Mouse (Mus musculus) T-helper 2 cell (primary cell): ENCODE measurements around the gene A030003K21Rik.

Experiments
- in situ Hi-C: fragments of 300-600 bp; cut with MboI, MseI; formaldehyde crosslinking; loops from one replicate; pipeline ENCODE4 v1.15.1; 2025; ENCODE audit warnings: high pct_unique_total_duplicates

The A030003K21Rik gene

DNA sequence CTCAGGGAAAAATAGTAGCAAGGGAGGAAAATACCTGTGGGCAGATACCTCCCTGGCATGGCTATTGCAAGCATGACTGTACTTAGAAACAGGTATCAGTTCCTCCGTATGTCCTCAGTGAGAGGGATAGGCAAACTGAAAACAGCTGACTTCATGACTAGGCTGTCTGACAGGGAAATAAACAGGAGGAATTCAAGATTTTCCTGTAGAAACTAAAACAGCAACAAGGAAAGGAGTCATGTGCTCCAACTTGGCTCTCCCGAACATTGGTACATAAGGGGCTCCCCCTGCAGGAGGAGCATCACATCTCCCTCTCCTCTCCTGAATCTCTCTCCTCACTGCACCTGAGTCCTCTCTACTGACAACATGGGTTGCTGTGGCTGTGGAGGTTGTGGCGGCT, 30.2 kb downstream of the A030003K21Rik start, which contains the start of gene A030005L19Rik:
Gene A030005L19Rik, plus strand, starts transcription at position 301 of the 400 bp plus-strand sequence.
- in situ Hi-C loops = no loop called here

DNA sequence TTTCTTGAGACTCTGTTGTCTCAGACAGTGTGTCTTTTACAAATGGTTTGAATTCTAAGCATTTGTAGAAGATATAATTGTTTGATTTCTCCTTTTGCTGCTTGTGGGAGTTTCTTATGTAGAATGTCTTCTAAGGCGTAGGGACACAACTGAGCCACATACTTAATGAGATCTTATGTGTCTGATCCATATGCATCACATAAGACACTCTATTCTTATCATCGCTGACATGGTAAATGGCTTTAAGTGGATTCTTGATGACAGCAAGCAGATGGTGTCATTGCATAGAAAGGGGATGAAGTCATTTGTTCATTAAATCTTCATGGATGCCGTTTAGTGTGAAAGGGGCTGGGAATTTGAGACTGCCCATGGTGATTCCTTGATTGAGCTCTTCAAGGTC, 37.3 kb downstream of the A030003K21Rik start:
- in situ Hi-C loops = no loop called here

DNA sequence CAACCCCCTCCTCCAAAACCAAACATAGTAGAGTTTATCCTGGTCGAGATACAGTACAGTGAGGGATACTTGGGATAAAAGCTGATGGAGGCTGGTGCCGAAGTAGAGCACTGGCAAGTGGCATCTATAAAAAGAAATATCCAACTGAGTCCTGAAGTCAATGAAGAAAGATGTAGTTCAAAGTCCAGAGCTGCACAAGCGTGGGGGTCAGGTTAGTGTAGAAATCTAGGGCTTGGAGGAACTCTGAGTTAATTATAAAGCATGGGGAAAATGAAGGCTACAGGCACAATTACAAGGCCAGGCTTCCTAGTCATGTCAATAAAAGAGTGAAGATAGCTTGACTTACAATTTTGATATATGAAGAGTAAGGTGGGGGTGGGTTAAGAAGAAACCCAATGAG, 42.0 kb downstream of the A030003K21Rik start:
- in situ Hi-C loops = no loop called here

DNA sequence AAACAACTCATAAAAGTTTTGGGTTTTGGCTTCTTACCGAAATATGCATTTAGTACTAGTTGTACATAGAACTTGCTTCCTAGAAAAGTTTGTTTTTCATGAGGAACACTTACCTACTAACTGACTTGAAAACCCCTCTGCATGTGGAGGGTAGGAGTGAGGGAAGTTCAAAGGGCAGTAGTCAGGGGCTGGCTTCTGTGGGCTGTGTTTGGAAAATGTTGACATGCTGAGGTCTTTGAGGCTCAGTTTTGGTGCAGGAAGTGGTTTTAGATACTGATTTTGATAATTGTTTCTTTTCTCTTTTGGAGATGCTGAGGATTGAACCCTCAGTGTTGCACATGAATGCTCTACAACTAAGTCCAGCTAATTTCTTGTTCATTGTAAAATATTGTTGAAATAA, 42.6 kb downstream of the A030003K21Rik start:
- in situ Hi-C loops = no loop called here

DNA sequence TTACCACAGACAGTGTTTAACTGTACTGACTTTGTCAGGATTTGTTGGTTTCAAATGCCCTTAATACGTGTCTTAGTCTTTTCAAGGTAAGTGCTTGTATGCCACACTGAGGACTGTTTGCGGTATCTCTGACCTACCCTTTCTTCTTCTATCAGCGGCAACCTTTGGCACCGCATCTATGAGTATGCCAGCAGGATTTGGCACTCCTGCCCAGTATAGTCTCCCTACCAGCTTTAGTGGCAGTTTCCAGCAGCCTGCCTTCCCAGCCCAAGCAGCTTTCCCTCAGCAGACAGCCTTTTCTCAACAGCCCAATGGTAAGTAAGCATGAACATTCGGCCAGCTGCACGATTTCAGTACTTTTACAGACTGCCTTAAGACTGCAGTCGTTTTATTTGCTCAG, 49.9 kb downstream of the A030003K21Rik start:
- in situ Hi-C loops = no loop called here
